Mouse (Mus musculus): ENCODE measurements around the gene Tmem220. TPM values are rescaled to one million over a fixed set of nuclear protein-coding genes. Genes with fewer than 3 reads are reported as not detected.
A peak's percentile ranks its signal among the peaks of the same experiment; 100 is the strongest.

Gene Tmem220
- polyA plus RNA-seq, 1 experiment from 2014 or later = 0.59 TPM

DNA sequence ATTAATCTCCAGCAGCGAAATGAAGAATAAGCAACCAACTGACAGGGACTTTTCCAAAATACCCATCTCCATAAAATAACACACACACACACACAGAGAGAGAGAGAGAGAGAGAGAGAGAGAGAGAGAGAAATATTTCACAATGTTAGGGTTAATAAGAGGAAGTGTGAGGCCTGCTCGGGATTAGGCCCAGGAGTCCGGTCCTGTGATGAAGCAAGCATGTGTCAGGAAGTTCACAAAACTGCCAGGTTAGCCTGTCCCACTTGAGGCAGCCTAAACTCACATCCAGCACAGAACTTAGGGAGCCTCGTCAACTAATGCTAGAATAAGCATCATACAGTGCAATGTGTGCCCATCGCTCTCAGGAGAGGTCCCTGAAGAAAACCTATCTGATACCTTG, 22.2 kb downstream of the Tmem220 start:
- no peak overlapping the region for H3K4me2 ChIP-seq
- no peak overlapping the region for H3K4me3 ChIP-seq (replicated peaks)
- WGBS = 93% methylated on average over 5 of the region's 5 CpGs
- no peak overlapping the region for H3K27ac ChIP-seq (replicated peaks)
- no peaks in the 10 kb centered on the region for H3K27me3 ChIP-seq (replicated peaks)
- H3K4me1 ChIP-seq = peaks cover 8% of the 10 kb centered on the region
- H3K36me3 ChIP-seq = peaks cover 22% of the 10 kb centered on the region
- no peaks in the 10 kb centered on the region for H3K9me3 ChIP-seq (replicated peaks)
- no peak overlapping the region for H3K9ac ChIP-seq (replicated peaks)
- ATAC-seq (ENCODE audit: low FRiP score) = no peak

DNA sequence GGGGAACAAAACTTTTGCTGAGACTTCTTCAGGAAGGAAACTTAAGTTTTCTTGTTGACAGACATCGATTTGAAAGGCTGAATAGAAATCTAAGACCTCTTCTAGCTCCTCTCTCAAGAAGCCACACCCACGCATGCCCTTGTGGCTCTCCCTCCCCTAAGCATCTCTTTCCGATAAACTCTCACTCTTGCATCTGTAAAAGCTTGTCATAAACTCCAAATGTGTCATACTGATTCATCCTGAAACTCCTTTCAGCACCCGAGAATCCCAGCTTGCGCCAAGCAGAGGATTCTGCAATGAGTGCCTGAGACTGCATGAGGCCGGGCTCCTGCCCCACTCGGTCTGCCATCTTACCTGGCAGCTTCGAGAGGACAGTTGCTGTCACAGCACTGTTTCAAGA, 23.5 kb downstream of the Tmem220 start:
- WGBS = 95% methylated on average over 8 of the region's 8 CpGs
- Histone ChIP-seq H3K4me2 (no peak overlapping the region), H3K36me3 (peaks cover 22% of the 10 kb centered on the region), H3K4me1 (peaks cover 13% of the 10 kb centered on the region), H3K4me3 (replicated peaks) (no peak overlapping the region), H3K9me3 (replicated peaks) (no peaks in the 10 kb centered on the region), H3K27ac (replicated peaks) (no peak overlapping the region), H3K9ac (replicated peaks) (no peak overlapping the region), H3K27me3 (replicated peaks) (no peaks in the 10 kb centered on the region)
- no peak for ATAC-seq (ENCODE audit: low FRiP score)

DNA sequence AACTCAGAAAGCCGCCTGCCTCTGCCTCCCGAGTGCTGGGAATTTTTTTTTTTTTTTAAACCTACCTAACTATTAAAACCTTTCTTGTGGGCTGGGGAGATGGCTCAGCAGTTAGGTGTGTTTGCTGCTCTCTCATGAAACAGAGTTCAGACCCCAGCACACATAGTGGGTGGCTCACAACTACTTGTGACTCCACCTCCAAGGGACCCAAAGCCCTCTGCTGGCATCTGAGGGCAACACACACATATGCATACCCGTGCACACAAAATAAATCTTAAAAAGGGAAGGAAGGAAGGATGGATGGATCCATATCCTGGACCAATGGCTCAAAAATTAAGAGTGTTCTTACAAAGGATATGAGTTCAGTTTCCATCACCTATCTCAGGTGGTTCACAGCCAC, 24.3 kb downstream of the Tmem220 start:
- no peak overlapping the region for H3K4me2 ChIP-seq
- H3K4me3 ChIP-seq (replicated peaks) = no peak overlapping the region
- H3K27ac ChIP-seq (replicated peaks) = no peak overlapping the region
- WGBS = 88% methylated on average over 3 of the region's 3 CpGs
- H3K36me3 ChIP-seq = peaks cover 20% of the 10 kb centered on the region
- no peaks in the 10 kb centered on the region for H3K27me3 ChIP-seq (replicated peaks)
- no peak for ATAC-seq (ENCODE audit: low FRiP score)
- no peaks in the 10 kb centered on the region for H3K9me3 ChIP-seq (replicated peaks)
- peaks cover 20% of the 10 kb centered on the region for H3K4me1 ChIP-seq
- no peak overlapping the region for H3K9ac ChIP-seq (replicated peaks)

DNA sequence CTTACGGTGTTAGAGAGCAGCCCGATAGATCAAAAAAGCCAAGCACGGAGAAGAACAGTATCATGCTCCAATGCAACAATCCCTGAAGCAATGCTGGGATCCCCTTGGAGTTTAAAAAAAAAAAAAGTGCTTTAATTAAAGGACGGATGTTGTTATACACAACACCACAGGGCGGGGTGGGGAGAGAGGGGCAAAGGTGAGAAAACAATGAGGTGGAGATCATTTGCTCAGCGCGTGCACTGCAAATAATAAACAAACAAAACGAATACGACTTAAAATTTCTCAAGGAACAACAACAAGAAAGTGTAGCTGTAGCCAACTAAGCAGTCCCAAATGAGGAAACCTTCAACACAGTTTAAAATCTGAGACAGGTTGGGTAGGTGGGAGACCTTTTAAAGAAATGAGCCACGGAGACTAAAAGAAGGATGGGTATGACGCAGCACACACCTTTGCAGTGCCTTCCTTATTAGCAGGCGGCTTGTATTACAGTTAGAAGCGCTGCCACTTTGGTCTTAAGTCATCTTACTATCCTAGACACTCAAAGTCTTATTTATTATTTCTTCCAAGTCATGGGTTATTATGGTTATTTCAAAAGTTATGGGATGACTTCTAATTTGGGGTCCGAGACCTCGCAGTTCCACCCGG, 26.8 kb downstream of the Tmem220 start:
- H3K27me3 ChIP-seq (replicated peaks) = no peaks in the 10 kb centered on the region
- H3K9ac ChIP-seq (replicated peaks) = peak overlapping the region; percentile 76
- H3K36me3 ChIP-seq = peaks cover 19% of the 10 kb centered on the region
- peak overlapping the region; percentile 68 for H3K4me2 ChIP-seq
- H3K27ac ChIP-seq (replicated peaks) = peak overlapping the region; percentile 83
- ATAC-seq (ENCODE audit: low FRiP score) = peak; percentile 76
- peak overlapping the region; percentile 96 for H3K4me3 ChIP-seq (replicated peaks)
- H3K9me3 ChIP-seq (replicated peaks) = no peaks in the 10 kb centered on the region
- H3K4me1 ChIP-seq = peaks cover 20% of the 10 kb centered on the region
- WGBS = 9% methylated on average over 16 of the region's 16 CpGs

DNA sequence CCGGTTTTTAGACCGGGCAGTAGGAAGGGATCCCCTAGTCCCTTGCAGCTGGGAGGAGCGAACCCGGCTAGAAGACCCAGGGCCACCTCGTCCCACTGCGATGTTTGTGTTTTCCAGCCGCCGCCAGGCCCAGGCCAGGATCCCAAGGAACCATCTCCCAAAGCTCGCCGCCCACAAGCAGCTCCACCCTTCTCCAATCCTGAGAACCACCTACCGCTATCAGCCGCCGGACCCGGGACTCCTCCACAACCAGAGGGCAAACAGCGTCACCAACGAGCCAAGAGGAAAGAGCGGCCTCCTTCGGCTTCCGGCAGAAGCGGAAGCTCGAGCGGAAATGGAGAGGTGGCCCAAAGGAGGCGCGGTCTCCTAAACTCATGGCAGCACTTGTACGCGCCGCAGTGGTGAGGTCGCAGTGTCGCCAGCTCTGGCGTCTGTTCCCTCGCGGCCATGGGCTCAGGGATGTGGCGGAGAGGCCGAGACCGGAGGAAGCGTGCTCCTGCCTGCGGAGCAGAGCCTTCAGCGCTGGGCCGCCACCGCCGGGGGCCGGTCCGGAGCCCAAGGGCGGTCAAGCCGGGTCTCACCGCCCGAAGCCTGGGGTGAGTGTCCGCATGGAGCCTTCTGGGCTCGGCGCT, 27.5 kb downstream of the Tmem220 start, which contains the start of the genes Adprm and Sco1:
Gene Adprm (minus strand): TSS at position 274 of the 632 bp plus-strand sequence.
Gene Sco1 (plus strand): TSS at position 350 of the 632 bp plus-strand sequence.
- peak within 1 kb of the TSS; percentile 68 for H3K4me2 ChIP-seq
- peak within 1 kb of the TSS; percentile 83 for H3K27ac ChIP-seq (replicated peaks)
- peak within 1 kb of the TSS; percentile 96 for H3K4me3 ChIP-seq (replicated peaks)
- peaks cover 24% of the 10 kb centered on the region for H3K36me3 ChIP-seq
- H3K27me3 ChIP-seq (replicated peaks) = no peaks in the 10 kb centered on the region
- H3K9ac ChIP-seq (replicated peaks) = peak within 1 kb of the TSS; percentile 76
- H3K4me1 ChIP-seq = peaks cover 20% of the 10 kb centered on the region
- under 1% methylated on average over 50 of the region's 50 CpGs for WGBS
- ATAC-seq (ENCODE audit: low FRiP score) = peak; percentile 96
- H3K9me3 ChIP-seq (replicated peaks) = no peaks in the 10 kb centered on the region

DNA sequence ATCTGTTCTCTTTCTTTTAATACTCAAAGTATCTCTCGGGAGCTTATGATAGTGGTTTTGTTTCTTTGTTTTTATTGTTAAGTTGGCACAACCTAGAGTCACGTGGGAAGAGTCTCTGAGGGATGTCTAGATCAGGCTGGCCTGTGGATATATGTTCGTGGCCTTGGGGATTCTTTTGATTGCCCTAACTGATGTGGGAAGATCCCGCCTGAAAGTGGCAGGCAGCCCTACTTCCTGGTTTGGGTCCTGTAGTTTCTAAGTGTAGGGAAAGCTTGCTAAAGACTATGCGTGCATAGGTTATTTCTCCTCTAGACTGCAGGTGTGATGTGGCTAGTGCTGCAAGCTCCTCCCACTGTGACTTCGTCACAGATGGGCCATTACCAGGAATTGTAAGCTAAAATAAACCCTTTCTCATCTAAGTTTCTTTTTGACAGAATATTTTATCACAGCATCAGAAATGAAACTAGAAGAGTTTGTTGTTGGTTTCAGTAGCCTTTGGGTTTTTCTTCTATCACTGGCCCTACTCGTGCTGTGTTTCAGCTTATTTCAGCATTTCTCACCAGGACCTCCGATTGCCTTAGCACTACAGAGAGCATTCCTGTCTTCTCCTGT, 29.9 kb downstream of the Tmem220 start:
- Histone ChIP-seq H3K4me3 (replicated peaks) (no peak overlapping the region), H3K27ac (replicated peaks) (no peak overlapping the region), H3K9ac (replicated peaks) (no peak overlapping the region), H3K4me2 (no peak overlapping the region), H3K27me3 (replicated peaks) (no peaks in the 10 kb centered on the region), H3K9me3 (replicated peaks) (no peaks in the 10 kb centered on the region), H3K36me3 (peaks cover 44% of the 10 kb centered on the region), H3K4me1 (peaks cover 20% of the 10 kb centered on the region)
- WGBS = 92% methylated on average over 8 of the region's 8 CpGs
- no peak for ATAC-seq (ENCODE audit: low FRiP score)

DNA sequence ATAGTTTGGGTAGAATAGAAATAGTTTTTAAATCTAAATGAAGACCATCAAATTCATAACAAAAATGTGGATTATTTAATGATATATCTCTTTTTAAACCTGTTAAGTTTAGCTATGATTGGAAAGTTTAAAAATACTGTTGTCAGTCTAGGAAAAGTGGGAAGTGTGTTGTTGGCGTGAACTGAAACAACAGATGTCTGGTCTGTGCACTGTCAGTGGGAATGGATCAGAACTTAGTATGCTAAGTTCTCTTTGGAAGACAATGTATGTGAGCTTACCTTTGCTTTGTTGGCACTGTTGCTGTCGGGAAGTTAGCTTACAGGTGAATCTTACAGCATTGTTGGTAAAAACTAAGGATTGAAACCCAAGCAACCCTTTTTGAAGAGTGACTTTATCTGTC, 36.4 kb downstream of the Tmem220 start:
- H3K4me3 ChIP-seq (replicated peaks) = no peak overlapping the region
- peaks cover 89% of the 10 kb centered on the region for H3K36me3 ChIP-seq
- H3K9me3 ChIP-seq (replicated peaks) = no peaks in the 10 kb centered on the region
- H3K9ac ChIP-seq (replicated peaks) = no peak overlapping the region
- no peaks in the 10 kb centered on the region for H3K4me1 ChIP-seq
- no peak overlapping the region for H3K4me2 ChIP-seq
- H3K27me3 ChIP-seq (replicated peaks) = no peaks in the 10 kb centered on the region
- H3K27ac ChIP-seq (replicated peaks) = no peak overlapping the region
- 97% methylated on average over 2 of the region's 2 CpGs for WGBS
- no peak for ATAC-seq (ENCODE audit: low FRiP score)

DNA sequence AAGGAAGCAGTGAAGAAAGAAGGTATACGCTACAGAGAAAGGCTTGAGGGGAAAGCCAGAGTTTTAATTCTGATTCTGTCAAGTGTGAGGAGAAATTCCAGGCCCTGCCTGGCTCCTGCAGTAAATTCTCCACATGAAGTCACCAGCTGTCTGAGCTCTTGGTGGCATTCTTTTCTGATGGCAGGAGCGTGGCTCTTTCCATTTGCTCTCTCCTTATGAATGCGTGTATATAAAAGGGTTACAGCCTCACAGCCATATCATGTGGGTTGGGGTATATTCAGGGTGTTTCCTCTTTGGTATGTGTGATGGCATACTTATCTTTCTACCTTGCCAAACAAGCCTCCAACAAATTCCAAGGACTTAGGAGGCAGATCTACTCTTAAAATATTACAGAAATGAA, 37.8 kb downstream of the Tmem220 start:
- no peak for ATAC-seq (ENCODE audit: low FRiP score)
- WGBS = 88% methylated on average over 3 of the region's 3 CpGs
- Histone ChIP-seq H3K9me3 (replicated peaks) (no peaks in the 10 kb centered on the region), H3K4me3 (replicated peaks) (no peak overlapping the region), H3K27ac (replicated peaks) (no peak overlapping the region), H3K9ac (replicated peaks) (no peak overlapping the region), H3K4me1 (no peaks in the 10 kb centered on the region), H3K36me3 (peaks cover 84% of the 10 kb centered on the region), H3K27me3 (replicated peaks) (no peaks in the 10 kb centered on the region), H3K4me2 (no peak overlapping the region)

DNA sequence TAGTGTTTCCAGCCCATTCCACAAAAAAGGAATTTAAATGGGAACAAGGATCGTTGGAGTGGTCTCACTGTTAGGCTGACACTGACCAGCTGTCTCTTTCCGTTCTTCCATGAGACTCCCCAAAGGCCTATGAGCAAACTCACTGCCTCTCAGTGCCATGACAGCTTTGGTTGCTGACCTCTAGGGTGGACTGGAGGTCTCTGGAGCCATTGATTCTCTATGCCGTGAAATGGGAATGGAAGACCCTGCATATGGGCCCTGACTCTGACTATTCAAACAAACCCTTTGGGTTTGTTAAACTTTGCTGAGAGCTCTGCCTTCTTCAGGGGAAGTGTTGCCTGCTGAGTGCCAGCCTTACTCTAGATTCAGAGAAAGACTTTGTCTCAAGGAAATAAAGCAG, 42.8 kb downstream of the Tmem220 start:
- Histone ChIP-seq H3K9me3 (replicated peaks) (no peaks in the 10 kb centered on the region), H3K4me3 (replicated peaks) (no peak overlapping the region), H3K9ac (replicated peaks) (no peak overlapping the region), H3K27me3 (replicated peaks) (no peaks in the 10 kb centered on the region), H3K4me2 (no peak overlapping the region), H3K36me3 (peaks cover 44% of the 10 kb centered on the region), H3K4me1 (no peaks in the 10 kb centered on the region), H3K27ac (replicated peaks) (no peak overlapping the region)
- ATAC-seq (ENCODE audit: low FRiP score) = no peak
- 91% methylated on average over 3 of the region's 3 CpGs for WGBS

DNA sequence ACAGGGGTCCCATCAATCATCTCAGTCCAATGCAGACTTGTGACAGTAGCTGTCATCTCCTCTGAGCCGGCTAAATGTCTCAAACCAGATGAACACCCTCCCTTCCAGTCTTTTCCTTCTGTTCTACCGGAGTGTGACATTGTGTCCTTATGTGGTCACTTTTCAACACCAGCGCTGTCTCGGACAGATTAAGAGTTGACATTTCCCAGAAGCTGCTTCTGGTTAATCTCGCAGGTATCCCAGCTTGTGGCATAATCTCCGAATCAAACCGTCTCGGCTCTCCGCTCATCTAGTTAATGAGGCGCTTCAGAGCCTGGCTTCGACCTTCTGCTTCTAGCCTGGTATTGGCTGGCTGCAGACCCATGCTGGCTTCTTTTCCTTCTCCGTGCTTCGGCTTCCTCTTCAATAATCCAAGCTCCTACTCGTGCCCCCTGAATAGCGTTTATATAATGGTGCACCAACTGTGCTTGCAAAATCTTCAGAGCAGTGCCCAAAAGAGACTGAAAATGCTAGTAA, 47.7 kb downstream of the Tmem220 start:
- WGBS = 74% methylated on average over 15 of the region's 15 CpGs
- H3K4me3 ChIP-seq (replicated peaks) = no peak overlapping the region

DNA sequence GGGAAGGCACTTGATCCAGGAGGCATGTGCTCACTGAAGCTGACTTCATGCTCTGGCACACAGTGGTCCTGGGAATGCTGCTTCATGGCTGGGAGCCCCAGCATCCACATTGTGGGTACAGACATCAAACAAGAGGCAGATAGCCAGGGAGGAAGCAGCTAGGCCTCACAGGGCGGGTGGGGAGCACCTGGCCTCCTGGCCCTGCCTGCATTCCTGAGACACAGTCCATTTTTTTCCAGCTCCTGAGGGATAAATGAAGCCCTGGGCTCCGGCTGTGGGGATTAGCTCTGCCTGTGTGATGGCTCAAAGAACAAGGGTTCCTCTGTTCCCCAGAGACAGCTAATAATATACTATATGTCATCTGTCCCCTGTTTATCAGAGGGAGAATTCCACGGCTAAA, 50.1 kb downstream of the Tmem220 start:
- no peak overlapping the region for H3K9ac ChIP-seq (replicated peaks)
- H3K27me3 ChIP-seq (replicated peaks) = no peaks in the 10 kb centered on the region
- 31% methylated on average over 3 of the region's 3 CpGs for WGBS
- H3K4me3 ChIP-seq (replicated peaks) = no peak overlapping the region
- no peaks in the 10 kb centered on the region for H3K9me3 ChIP-seq (replicated peaks)
- no peaks in the 10 kb centered on the region for H3K36me3 ChIP-seq
- no peak overlapping the region for H3K4me2 ChIP-seq
- ATAC-seq (ENCODE audit: low FRiP score) = no peak
- H3K27ac ChIP-seq (replicated peaks) = no peak overlapping the region
- no peaks in the 10 kb centered on the region for H3K4me1 ChIP-seq

More for the DNA sequence above, 47.7 kb downstream of the Tmem220 start:
- ATAC-seq (ENCODE audit: low FRiP score) = no peak
- no peak overlapping the region for H3K27ac ChIP-seq (replicated peaks)
- H3K9me3 ChIP-seq (replicated peaks) = no peaks in the 10 kb centered on the region
- no peaks in the 10 kb centered on the region for H3K4me1 ChIP-seq
- no peak overlapping the region for H3K9ac ChIP-seq (replicated peaks)
- no peaks in the 10 kb centered on the region for H3K27me3 ChIP-seq (replicated peaks)
- peaks cover 3% of the 10 kb centered on the region; the same call in 1 of the 2 replicates for H3K36me3 ChIP-seq
- no peak overlapping the region for H3K4me2 ChIP-seq

DNA sequence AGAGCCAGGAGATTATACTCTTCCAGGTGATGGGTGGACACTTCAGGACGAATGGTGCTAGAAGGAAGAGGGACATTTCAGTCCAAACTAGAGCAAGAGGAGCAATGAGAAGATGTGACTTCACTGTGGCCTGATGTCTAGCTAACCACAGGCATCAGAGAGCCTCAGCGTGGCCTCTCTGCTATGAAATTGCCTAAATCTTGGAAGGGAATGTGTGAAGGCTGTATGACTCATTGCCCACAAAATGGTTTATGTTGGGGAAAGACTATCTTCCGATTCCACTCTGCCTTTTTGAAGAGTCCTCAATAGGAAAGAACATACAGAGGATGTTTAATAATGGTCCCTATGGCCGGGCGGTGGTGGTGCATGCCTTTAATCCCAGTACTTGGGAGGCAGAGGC, 51.8 kb downstream of the Tmem220 start:
- no peak overlapping the region for H3K4me2 ChIP-seq
- H3K27me3 ChIP-seq (replicated peaks) = no peaks in the 10 kb centered on the region
- no peak overlapping the region for H3K4me3 ChIP-seq (replicated peaks)
- no peak overlapping the region for H3K9ac ChIP-seq (replicated peaks)
- H3K9me3 ChIP-seq (replicated peaks) = no peaks in the 10 kb centered on the region
- no peaks in the 10 kb centered on the region for H3K4me1 ChIP-seq
- H3K27ac ChIP-seq (replicated peaks) = no peak overlapping the region
- no peaks in the 10 kb centered on the region for H3K36me3 ChIP-seq
- 90% methylated on average over 5 of the region's 5 CpGs for whole genome bisulfite sequencing
- no peak for ATAC-seq (ENCODE audit: low FRiP score)

Measured in neural tube, embryonic 15.5 days (tissue).